Mouse (Mus musculus) right cerebral cortex, adult 18-20 months (tissue): ENCODE data around the gene Ilf3.

Source experiments
- DNase-seq: peaks from one replicate; pipeline ENCODE4 v3.0.0; 2022; ENCODE audit warnings: mixed read lengths

The Ilf3 gene

GRCm38 (mm10) chr9:21346627-21347365 lies 20.9 kb upstream of the Ilf3 start:
- no peak for DNase-seq

DNA sequence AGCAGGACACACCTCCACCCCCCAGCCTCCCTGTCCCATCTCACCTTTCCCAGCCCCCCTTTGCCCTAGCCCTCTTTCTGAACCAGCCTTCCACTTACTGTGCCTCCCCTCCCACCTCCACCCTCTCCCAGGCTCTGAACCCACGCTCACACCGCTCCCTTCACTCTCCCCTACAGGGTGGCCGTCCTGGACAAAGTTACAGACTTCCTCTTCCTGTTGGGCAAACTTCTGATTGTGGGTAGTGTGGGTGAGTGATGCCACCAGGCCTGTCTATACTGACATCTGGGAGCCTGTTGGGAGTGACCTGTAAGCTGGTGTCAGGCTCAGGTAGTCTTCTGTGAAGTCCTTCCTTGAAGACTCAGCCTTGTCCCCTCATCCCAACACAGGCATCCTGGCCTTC lies 19.5 kb upstream of the Ilf3 start:
- no peak for DNase-seq

GRCm38 (mm10) chr9:21351178-21351577 lies 16.5 kb upstream of the Ilf3 start:
- DNase-seq, result no peak

GRCm38 (mm10) chr9:21351702-21352377 lies 15.8 kb upstream of the Ilf3 start:
- no peak for DNase-seq

- DNase-seq, result no peak
Measured at GRCm38 (mm10) chr9:21352463-21353372, 15.0 kb upstream of the Ilf3 start.

- DNase-seq, result no peak
Measured at GRCm38 (mm10) chr9:21353373-21353686, 14.3 kb upstream of the Ilf3 start.

- no peak for DNase-seq
Measured at GRCm38 (mm10) chr9:21354796-21355195, 12.9 kb upstream of the Ilf3 start.

DNA sequence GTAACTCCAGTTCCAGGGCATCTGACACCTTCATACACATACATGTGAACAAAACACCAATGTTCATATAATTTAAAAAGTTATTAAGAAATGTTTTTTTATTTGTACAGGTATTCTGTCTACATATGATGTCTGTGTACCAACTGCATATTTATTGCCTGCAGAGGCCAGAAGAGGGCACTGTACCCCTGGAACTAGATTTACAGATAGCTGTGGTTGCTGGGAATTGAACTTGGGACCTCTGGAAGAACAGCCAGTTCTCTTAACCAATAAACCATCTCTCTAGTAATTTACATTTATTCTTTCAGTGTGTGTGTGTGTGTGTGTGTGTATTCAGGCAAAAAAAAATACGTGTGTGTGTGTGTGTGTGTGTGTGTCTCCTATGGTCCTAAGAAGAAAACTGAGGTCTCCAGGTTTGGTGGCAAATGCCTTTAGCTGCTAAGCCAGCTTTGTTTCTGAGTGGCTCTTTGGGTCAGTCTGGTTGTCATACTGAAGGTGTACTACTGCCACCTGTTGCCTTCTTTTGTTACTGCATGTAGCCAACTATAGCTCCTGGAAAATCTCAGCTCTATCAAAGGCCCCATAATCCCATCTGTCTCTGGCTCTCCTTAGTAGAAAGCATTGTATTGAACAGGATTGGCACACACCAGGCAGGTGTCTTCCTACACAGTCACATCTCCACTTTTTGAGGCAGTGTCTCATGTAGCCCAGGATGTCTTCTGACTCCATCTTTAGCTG lies 10.5 kb upstream of the Ilf3 start:
- peak; percentile 64 for DNase-seq

- peak; percentile 61 for DNase-seq
Measured at GRCm38 (mm10) chr9:21366541-21367220, 990 bp upstream of the Ilf3 start.

DNA sequence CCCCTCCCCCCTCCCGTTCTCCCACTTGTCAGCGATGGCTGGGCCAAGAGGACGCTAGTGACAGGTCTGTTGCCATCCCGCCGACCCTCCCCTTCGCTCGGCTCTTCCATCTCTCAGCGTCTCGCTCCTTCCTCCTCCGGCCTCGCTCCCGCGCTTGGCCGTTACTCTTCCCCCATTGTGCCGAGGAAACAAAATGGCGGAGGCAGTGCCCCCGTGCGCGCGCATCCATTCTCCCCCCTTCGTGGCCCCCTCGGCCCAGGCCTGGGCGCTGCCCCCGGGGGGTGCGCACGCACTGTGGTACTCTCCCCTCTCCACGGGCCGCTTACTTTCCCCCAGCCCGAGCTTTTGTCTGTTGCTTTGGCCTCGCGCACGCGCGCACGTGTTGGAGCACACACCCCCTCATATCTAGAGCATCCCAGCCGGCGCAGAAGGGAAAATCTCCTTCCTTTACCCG lies 487 bp downstream of the Ilf3 start:
- peak; percentile 58 for DNase-seq

DNA sequence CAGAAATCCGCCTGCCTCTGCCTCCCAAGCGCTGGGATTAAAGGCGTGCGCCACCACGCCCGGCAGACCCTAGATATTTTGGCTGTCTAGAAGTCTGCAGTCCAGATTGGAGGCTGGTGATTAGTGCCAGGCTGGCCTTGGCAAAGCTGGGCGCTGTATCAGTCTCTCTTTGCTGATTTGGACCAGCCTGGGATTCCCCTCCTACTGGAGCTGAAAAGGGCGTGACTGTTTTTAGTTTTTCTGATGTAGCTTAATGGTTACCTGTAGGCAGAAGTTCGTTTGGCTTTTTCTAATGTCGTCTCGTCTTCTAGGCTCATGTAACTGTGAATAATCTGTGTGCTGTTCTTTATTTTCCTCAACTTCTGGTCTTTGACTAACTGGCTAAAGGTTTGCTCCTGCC lies 1.4 kb downstream of the Ilf3 start:
- DNase-seq, result no peak

- DNase-seq, result no peak
Measured at GRCm38 (mm10) chr9:21370876-21371275, 3.2 kb downstream of the Ilf3 start.

- DNase-seq, result no peak
Measured at GRCm38 (mm10) chr9:21372508-21372907, 4.8 kb downstream of the Ilf3 start.

- no peak for DNase-seq
Measured at GRCm38 (mm10) chr9:21379195-21379594, 11.5 kb downstream of the Ilf3 start.

- DNase-seq, result no peak
Measured at GRCm38 (mm10) chr9:21380868-21381267, 13.2 kb downstream of the Ilf3 start.

DNA sequence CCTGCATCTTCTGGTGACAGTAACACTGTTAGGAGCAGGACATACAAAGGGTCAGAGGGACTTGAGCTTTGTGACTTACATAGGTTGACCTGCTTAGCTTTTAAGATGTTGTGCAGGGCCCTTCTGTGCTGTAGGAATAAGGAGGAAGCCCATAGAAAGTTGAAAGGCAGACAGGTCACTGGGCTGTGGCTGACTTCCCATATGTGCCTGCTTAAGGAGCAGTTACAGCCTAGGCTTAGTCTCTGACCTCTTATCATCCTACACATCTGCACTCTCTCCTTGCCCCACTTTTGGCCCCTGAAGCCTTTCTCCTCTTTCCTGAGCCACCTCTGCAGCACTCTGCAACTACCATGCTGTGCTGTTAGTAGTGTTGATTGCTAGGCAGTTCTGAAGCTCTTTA lies 16.3 kb downstream of the Ilf3 start:
- DNase-seq, result no peak

DNA sequence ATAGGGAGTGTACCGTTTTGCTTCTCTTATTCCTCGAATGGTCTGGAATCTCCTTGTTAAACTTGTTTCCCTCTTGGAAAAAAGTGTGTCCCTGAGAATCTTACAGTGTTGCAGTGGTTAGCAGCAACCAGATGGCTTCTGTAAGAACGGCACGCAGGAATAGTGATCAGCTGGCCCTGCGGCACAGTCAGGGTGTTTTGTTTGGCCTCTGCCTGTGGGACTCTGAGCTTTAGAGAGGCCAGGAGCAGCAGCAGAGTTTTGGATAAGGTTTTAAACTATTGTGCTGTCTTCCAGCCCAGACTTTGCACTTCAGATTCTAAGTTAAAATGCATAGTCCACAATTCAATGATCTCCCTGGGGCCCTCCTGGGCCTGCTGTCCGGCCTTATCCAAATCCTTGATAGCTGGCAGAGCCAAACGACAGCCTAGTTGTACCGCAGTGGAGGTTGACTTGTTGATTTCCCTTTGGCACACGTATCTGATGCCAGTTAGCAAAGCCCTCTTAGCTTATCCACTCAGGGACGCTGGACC lies 25.0 kb downstream of the Ilf3 start:
- no peak for DNase-seq

- no peak for DNase-seq
Measured at GRCm38 (mm10) chr9:21395692-21396091, 28.0 kb downstream of the Ilf3 start.

GRCm38 (mm10) chr9:21397170-21397569 lies 29.5 kb downstream of the Ilf3 start:
- no peak for DNase-seq

- DNase-seq, result no peak
Measured at GRCm38 (mm10) chr9:21401042-21401441, 33.4 kb downstream of the Ilf3 start.

DNA sequence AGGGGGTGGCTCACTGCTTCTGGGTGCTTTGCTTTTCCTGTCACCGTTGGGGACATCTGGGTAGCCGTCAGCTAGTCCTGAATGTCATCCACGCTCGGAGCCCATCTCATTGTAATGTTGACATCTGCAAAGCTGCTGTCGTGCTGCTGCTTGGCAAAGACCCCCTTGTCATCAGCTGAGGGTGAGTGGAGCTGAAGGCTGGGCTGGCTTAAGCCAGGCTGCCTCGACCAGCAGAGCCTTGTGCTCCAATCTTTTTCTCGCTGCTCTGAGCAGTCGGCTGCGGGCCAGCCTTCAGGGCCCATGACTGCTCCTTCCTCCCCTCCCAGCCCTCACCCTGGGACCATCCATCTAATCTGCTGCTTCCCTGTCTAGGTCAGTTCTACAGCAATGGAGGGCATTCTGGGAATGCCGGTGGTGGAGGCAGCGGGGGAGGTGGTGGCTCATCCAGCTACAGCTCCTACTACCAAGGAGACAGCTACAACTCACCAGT lies 35.1 kb downstream of the Ilf3 start:
- no peak for DNase-seq

GRCm38 (mm10) chr9:21403745-21404144 lies 36.1 kb downstream of the Ilf3 start:
- no peak for DNase-seq
